Mouse (Mus musculus) liver, embryonic 14.5 days (tissue): ENCODE data around the gene Rps9. TPM values are rescaled to one million over a fixed set of nuclear protein-coding genes. Genes with fewer than 3 reads are reported as not detected.

Experiments
- ATAC-seq: fragments of 200-750 bp; cut with Nextera tagmentation; 2 replicates; pipeline ENCODE4 v1.8.0; 2017; ENCODE audit warnings: moderate number of reproducible peaks, mild to moderate bottlenecking, moderate library complexity; ENCODE audit not compliant: insufficient read depth
- DNase-seq, 3 experiments: peaks; one replicate each; pipeline ENCODE4 v3.0.0-alpha.2; 2012 to 2013; ENCODE audit warnings: low read depth in 3 of 3, low spot score in 3 of 3
- H3K27ac ChIP-seq: fragments of 300-500 bp; sonication (generic); 2 replicates; pipeline ENCODE4 v1.5.1; 2014; ENCODE audit warnings: moderate library complexity, mild to moderate bottlenecking, control low read depth, inconsistent platforms
- H3K27me3 ChIP-seq: fragments of 300-500 bp; sonication (generic); 2 replicates; pipeline ENCODE4 v1.6.1; 2014; ENCODE audit warnings: mild to moderate bottlenecking, low read length, moderate library complexity; ENCODE audit not compliant: control insufficient read depth, insufficient read depth
- H3K36me3 ChIP-seq: fragments of 300-500 bp; sonication (generic); replicated peaks from 2 replicates; pipeline ENCODE4 v1.6.1; 2014; ENCODE audit warnings: low read depth; ENCODE audit not compliant: control insufficient read depth, insufficient read depth
- H3K4me1 ChIP-seq, 2 experiments: fragments of 200-500 bp in 1 of 2; fragments of 300-500 bp in 1 of 2; sonication (generic) in 1 of 2; replicated peaks; 2 replicates each; pipeline ENCODE4 v1.6.1; 2012 to 2014; ENCODE audit warnings: antibody characterized with exemption in 1 of 2, inconsistent platforms in 1 of 2, low read length in 1 of 2; ENCODE audit not compliant: control insufficient read depth in 2 of 2, insufficient read depth in 2 of 2
- H3K4me2 ChIP-seq: fragments of 300-500 bp; sonication (generic); 2 replicates; pipeline ENCODE4 v1.6.1; 2014; ENCODE audit warnings: low read depth, mild to moderate bottlenecking, control low read depth, moderate library complexity
- H3K4me3 ChIP-seq, 2 experiments: fragments of 200-500 bp in 1 of 2; fragments of 300-500 bp in 1 of 2; sonication (generic) in 1 of 2; 2 replicates each; pipeline ENCODE4 v1.5.1; 2012 to 2014; ENCODE audit warnings: low read depth in 2 of 2, low read length in 2 of 2, mild to moderate bottlenecking in 2 of 2, control low read depth in 1 of 2, inconsistent platforms in 1 of 2, moderate library complexity in 1 of 2; ENCODE audit not compliant: insufficient read depth in 1 of 2
- H3K9ac ChIP-seq: fragments of 300-500 bp; sonication (generic); replicated peaks from 2 replicates; pipeline ENCODE4 v1.6.1; 2014; ENCODE audit warnings: mild to moderate bottlenecking, control low read depth, moderate library complexity
- H3K9me3 ChIP-seq: fragments of 300-500 bp; sonication (generic); 2 replicates; pipeline ENCODE4 v1.6.1; 2016; ENCODE audit warnings: low read length, mixed read lengths; ENCODE audit not compliant: control insufficient read depth
- CTCF ChIP-seq: IDR thresholded peaks from 2 replicates; pipeline ENCODE4 v1.5.1; 2016; ENCODE audit warnings: antibody characterized with exemption, low read depth, control low read depth
- EP300 ChIP-seq: IDR thresholded peaks from 2 replicates; pipeline ENCODE4 v1.6.1; 2016; ENCODE audit warnings: antibody characterized with exemption, low read depth
- WGBS: fragments of 180-500 bp; shearing (Covaris S2); extraction: QIAGEN DNeasy Blood & Tissue Kit; methylation state at CpG from one replicate; pipeline ENCODE4 v1.1.7; 2014; ENCODE audit not compliant: insufficient replicate concordance; 5-methylcytosine and 5-hydroxymethylcytosine counted together
- polyA plus RNA-seq, 2 experiments: library from polyadenylated mRNA; depleted of rRNA in 1 of 2; stranded (reverse) in 1 of 2; unstranded in 1 of 2; fragments of >200 nt; fragmentation: Nextera tagmentation in 1 of 2; extraction: Ambion mirVana in 1 of 2; gene quantifications; 2 replicates each; pipeline versions ENCODE4 v1.2.1 to v1.2.3; 2012 to 2014

Rps9 gene
- 680 and 1,914 TPM in 2 replicates for polyA plus RNA-seq (2012; rRNA removed)
- polyA plus RNA-seq (2014; fragmentation: Nextera tagmentation; extraction: Ambion mirVana): 960 and 985 TPM in 2 replicates

DNA sequence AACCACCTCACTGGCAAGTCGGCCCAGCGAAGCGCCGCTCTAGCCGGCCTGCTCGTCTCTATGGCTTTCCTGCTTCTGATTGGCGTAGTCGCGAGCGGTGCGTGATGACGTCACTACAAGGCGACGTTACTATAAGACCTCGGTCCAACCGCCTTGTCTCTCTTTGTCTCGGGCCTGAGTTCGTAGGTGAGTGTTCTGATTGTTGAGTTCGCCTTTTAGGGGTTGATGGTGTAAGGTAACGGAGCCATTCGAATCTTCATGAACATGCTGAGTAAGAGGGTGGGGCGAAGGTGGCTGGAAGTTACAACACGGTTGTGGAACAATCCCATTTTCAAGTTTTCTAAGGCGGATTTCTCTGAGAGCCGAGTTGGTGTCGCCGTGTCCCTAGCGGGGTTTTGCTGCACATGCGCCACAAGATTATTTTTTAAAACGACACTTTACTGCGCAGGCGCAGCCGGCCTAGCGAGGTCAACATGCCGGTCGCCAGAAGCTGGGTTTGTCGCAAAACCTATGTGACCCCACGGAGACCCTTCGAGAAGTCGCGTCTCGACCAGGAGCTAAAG, at the start of gene Rps9:
Gene Rps9, plus strand, starts transcription at position 115 of the 563 bp plus-strand sequence.
- peak; percentile 36; the same call in 1 of the 2 replicates for TF ChIP-seq CTCF
- no peak for TF ChIP-seq EP300
- Histone ChIP-seq H3K4me3 (peak within 1 kb of the TSS; percentile 88 to 99), H3K9me3 (no peaks in the 10 kb centered on the region), H3K4me2 (peak within 1 kb of the TSS; percentile 92), H3K9ac (peak within 1 kb of the TSS; percentile 91), H3K27me3 (no peaks in the 10 kb centered on the region), H3K4me1 (peaks cover 5 to 10% of the 10 kb centered on the region in 2 experiments; a peak in 2 of 4 replicates), H3K27ac (peak within 1 kb of the TSS; percentile 90), H3K36me3 (peaks cover 32% of the 10 kb centered on the region)
- ATAC-seq (peak; percentile 92), DNase-seq (peak; percentile 92 to 93 (median 93))
- 1% methylated on average over 42 of the region's 42 CpGs for WGBS

GRCm38 (mm10) chr7:3656966-3657365, 46.8 kb upstream of the Rps9 start:
- 82% methylated on average over 4 of the region's 4 CpGs for WGBS
- no peak overlapping the region for H3K9ac ChIP-seq
- DNase-seq: no peak
- TF ChIP-seq EP300 (no peak), CTCF (no peak)
- no peaks in the 10 kb centered on the region for H3K27me3 ChIP-seq
- no peak overlapping the region for H3K4me3 ChIP-seq
- no peak for ATAC-seq
- no peak overlapping the region for H3K4me2 ChIP-seq
- H3K27ac ChIP-seq: no peak overlapping the region
- no peaks in the 10 kb centered on the region for H3K9me3 ChIP-seq
- H3K4me1 ChIP-seq: no peaks in the 10 kb centered on the region
- H3K36me3 ChIP-seq: peaks cover 98% of the 10 kb centered on the region

GRCm38 (mm10) chr7:3658578-3658977, 45.2 kb upstream of the Rps9 start:
- Histone ChIP-seq H3K27ac (no peak overlapping the region), H3K4me2 (no peak overlapping the region), H3K9ac (no peak overlapping the region), H3K36me3 (peaks cover 92% of the 10 kb centered on the region), H3K4me1 (peaks cover 0 to 1% of the 10 kb centered on the region in 2 experiments; a peak in 1 of 4 replicates), H3K27me3 (no peaks in the 10 kb centered on the region), H3K4me3 (no peak overlapping the region), H3K9me3 (no peaks in the 10 kb centered on the region)
- 88% methylated on average over 14 of the region's 14 CpGs for WGBS
- DNase-seq: no peak
- no peak for ATAC-seq
- TF ChIP-seq CTCF (no peak), EP300 (no peak)

DNA sequence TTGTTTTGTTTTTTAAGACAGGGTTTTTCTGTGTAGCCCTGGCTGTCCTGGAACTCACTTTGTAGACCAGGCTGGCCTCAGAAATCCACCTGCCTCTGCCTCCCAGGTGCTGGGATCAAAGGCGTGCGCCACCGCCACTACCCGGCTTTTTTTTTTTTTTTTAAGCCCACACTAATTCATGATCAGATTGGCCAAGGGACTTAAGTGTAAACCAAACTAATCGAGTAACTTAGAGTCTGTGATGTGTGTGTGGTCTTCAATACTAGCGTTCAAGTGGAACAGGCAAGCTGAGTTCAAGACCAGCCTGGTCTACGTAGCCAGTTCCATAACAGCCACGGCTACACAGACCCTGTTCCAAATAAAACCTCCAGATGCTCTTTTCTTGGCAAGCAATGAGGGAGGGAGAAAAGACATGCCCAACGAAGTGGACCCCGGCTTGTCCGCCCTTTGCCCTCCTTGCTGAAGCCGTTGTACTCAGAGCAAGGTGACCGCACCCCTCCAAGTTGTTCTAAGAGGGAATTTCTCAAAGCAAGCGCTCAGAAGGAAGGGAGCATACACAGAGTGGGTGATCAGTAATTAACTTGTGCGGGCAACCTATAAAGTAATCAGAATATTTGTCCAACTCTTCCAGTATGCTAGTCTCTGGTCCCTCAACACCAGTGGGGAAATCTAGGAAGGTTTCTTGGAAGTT, 39.1 kb upstream of the Rps9 start:
- peak; percentile 42; the same call in 1 of the 2 replicates for ATAC-seq
- peak overlapping the region; percentile 79 for H3K27ac ChIP-seq
- peak in 1 of 3 experiments; percentile 32 for DNase-seq

More for the DNA sequence above, 39.1 kb upstream of the Rps9 start:
- WGBS: 20% methylated on average over 15 of the region's 15 CpGs
- TF ChIP-seq EP300: no peak
- Histone ChIP-seq H3K4me1 (peaks cover 20 to 22% of the 10 kb centered on the region in 2 experiments), H3K4me2 (peak overlapping the region; percentile 96), H3K36me3 (peaks cover 31% of the 10 kb centered on the region), H3K9ac (peak overlapping the region; percentile 77), H3K27me3 (no peaks in the 10 kb centered on the region), H3K4me3 (peak overlapping the region; percentile 78 to 79), H3K9me3 (no peaks in the 10 kb centered on the region)
